Mouse (Mus musculus) E14TG2a.4 (cell line): ENCODE data around the gene Ddc.

Experiments used
- CTCF ChIP-seq: conservative IDR thresholded peaks from 2 replicates; pipeline ENCODE4 v1.5.1; 2014; ENCODE audit warnings: low read length
- NANOG ChIP-seq: IDR thresholded peaks from 2 replicates; pipeline ENCODE4 v1.6.1; 2014; ENCODE audit warnings: borderline replicate concordance, low read length, mixed read lengths
- POU5F1 ChIP-seq: IDR thresholded peaks from 2 replicates; pipeline ENCODE4 v1.6.1; 2014; ENCODE audit warnings: low read length, borderline replicate concordance

GRCm38 (mm10) chr11:11836262-11836661 is 61.7 kb downstream of the Ddc start:
- TF ChIP-seq CTCF (no peak), NANOG (no peak), POU5F1 (no peak)
